Mouse (Mus musculus) liver, embryonic 14.5 days (tissue): ENCODE results near the gene Clec4n. TPM values are rescaled to one million over a fixed set of nuclear protein-coding genes. Genes with fewer than 3 reads are reported as not detected.
A peak's percentile ranks its signal among the peaks of the same experiment; 100 is the strongest.

Experiments used
- ATAC-seq: fragments of 200-750 bp; cut with Nextera tagmentation; 2 replicates; pipeline ENCODE4 v1.8.0; 2017; ENCODE audit warnings: moderate number of reproducible peaks, mild to moderate bottlenecking, moderate library complexity; ENCODE audit not compliant: insufficient read depth
- DNase-seq, 3 experiments: peaks; one replicate each; pipeline ENCODE4 v3.0.0-alpha.2; 2012 to 2013; ENCODE audit warnings: low read depth in 3 of 3, low spot score in 3 of 3
- H3K27ac ChIP-seq: fragments of 300-500 bp; sonication (generic); 2 replicates; pipeline ENCODE4 v1.5.1; 2014; ENCODE audit warnings: moderate library complexity, mild to moderate bottlenecking, control low read depth, inconsistent platforms
- H3K27me3 ChIP-seq: fragments of 300-500 bp; sonication (generic); 2 replicates; pipeline ENCODE4 v1.6.1; 2014; ENCODE audit warnings: mild to moderate bottlenecking, low read length, moderate library complexity; ENCODE audit not compliant: control insufficient read depth, insufficient read depth
- H3K36me3 ChIP-seq: fragments of 300-500 bp; sonication (generic); replicated peaks from 2 replicates; pipeline ENCODE4 v1.6.1; 2014; ENCODE audit warnings: low read depth; ENCODE audit not compliant: control insufficient read depth, insufficient read depth
- H3K4me1 ChIP-seq, 2 experiments: fragments of 200-500 bp in 1 of 2; fragments of 300-500 bp in 1 of 2; sonication (generic) in 1 of 2; replicated peaks; 2 replicates each; pipeline ENCODE4 v1.6.1; 2012 to 2014; ENCODE audit warnings: antibody characterized with exemption in 1 of 2, inconsistent platforms in 1 of 2, low read length in 1 of 2; ENCODE audit not compliant: control insufficient read depth in 2 of 2, insufficient read depth in 2 of 2
- H3K4me2 ChIP-seq: fragments of 300-500 bp; sonication (generic); 2 replicates; pipeline ENCODE4 v1.6.1; 2014; ENCODE audit warnings: low read depth, mild to moderate bottlenecking, control low read depth, moderate library complexity
- H3K4me3 ChIP-seq, 2 experiments: fragments of 200-500 bp in 1 of 2; fragments of 300-500 bp in 1 of 2; sonication (generic) in 1 of 2; 2 replicates each; pipeline ENCODE4 v1.5.1; 2012 to 2014; ENCODE audit warnings: low read depth in 2 of 2, low read length in 2 of 2, mild to moderate bottlenecking in 2 of 2, control low read depth in 1 of 2, inconsistent platforms in 1 of 2, moderate library complexity in 1 of 2; ENCODE audit not compliant: insufficient read depth in 1 of 2
- H3K9ac ChIP-seq: fragments of 300-500 bp; sonication (generic); replicated peaks from 2 replicates; pipeline ENCODE4 v1.6.1; 2014; ENCODE audit warnings: mild to moderate bottlenecking, control low read depth, moderate library complexity
- H3K9me3 ChIP-seq: fragments of 300-500 bp; sonication (generic); 2 replicates; pipeline ENCODE4 v1.6.1; 2016; ENCODE audit warnings: low read length, mixed read lengths; ENCODE audit not compliant: control insufficient read depth
- CTCF ChIP-seq: IDR thresholded peaks from 2 replicates; pipeline ENCODE4 v1.5.1; 2016; ENCODE audit warnings: antibody characterized with exemption, low read depth, control low read depth
- EP300 ChIP-seq: IDR thresholded peaks from 2 replicates; pipeline ENCODE4 v1.6.1; 2016; ENCODE audit warnings: antibody characterized with exemption, low read depth
- WGBS: fragments of 180-500 bp; shearing (Covaris S2); extraction: QIAGEN DNeasy Blood & Tissue Kit; methylation state at CpG from one replicate; pipeline ENCODE4 v1.1.7; 2014; ENCODE audit not compliant: insufficient replicate concordance; 5-methylcytosine and 5-hydroxymethylcytosine counted together
- polyA plus RNA-seq, 2 experiments: library from polyadenylated mRNA; depleted of rRNA in 1 of 2; stranded (reverse) in 1 of 2; unstranded in 1 of 2; fragments of >200 nt; fragmentation: Nextera tagmentation in 1 of 2; extraction: Ambion mirVana in 1 of 2; gene quantifications; 2 replicates each; pipeline versions ENCODE4 v1.2.1 to v1.2.3; 2012 to 2014

The Clec4n gene
- polyA plus RNA-seq, 2 experiments = 6.0 to 14.2 TPM

DNA sequence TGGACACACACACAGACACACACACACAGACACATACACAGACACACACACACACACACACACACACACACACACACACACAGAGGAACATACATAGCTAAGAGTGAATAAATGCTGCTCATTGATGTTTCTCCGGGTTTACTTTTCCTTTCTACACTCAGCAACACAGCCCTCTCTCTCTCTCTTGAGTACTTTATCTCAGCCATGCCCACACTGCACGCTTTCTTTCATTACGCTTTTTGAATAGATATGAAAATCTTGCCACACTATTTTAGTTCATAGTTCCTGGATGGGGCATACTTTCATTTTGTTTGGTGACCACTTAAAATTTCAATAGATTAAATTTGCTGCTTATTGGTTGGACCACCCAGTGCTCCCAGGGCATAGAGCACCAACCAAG, 34.6 kb downstream of the Clec4n start:
- Histone ChIP-seq H3K27ac (no peak overlapping the region), H3K4me2 (no peak overlapping the region), H3K27me3 (no peaks in the 10 kb centered on the region), H3K36me3 (no peaks in the 10 kb centered on the region), H3K9me3 (no peaks in the 10 kb centered on the region), H3K9ac (no peak overlapping the region), H3K4me1 (peaks cover 3 to 16% of the 10 kb centered on the region in 2 experiments; a peak in 3 of 4 replicates), H3K4me3 (no peak overlapping the region)
- no peak for ATAC-seq
- DNase-seq = no peak
- TF ChIP-seq EP300 (no peak), CTCF (no peak)
- 36% methylated on average over 3 of the region's 3 CpGs for WGBS

GRCm38 (mm10) chr6:123265809-123266208, 36.2 kb downstream of the Clec4n start:
- Histone ChIP-seq H3K36me3 (no peaks in the 10 kb centered on the region), H3K9ac (no peak overlapping the region), H3K4me1 (peaks cover 3 to 16% of the 10 kb centered on the region in 2 experiments; a peak in 3 of 4 replicates), H3K4me2 (no peak overlapping the region), H3K27me3 (no peaks in the 10 kb centered on the region), H3K27ac (peak overlapping the region; percentile 52), H3K4me3 (no peak overlapping the region), H3K9me3 (no peaks in the 10 kb centered on the region)
- DNase-seq (peak in 1 of 3 experiments; percentile 56), ATAC-seq (peak; percentile 72)
- TF ChIP-seq EP300 (no peak), CTCF (no peak)
- WGBS = 66% methylated on average over 4 of the region's 4 CpGs

GRCm38 (mm10) chr6:123266945-123267344, 37.3 kb downstream of the Clec4n start:
- no peaks in the 10 kb centered on the region for H3K27me3 ChIP-seq
- no peak overlapping the region for H3K4me2 ChIP-seq
- no peak overlapping the region for H3K9ac ChIP-seq
- WGBS = 12% methylated on average over 5 of the region's 5 CpGs
- H3K27ac ChIP-seq = no peak overlapping the region
- H3K9me3 ChIP-seq = no peaks in the 10 kb centered on the region
- no peak for TF ChIP-seq CTCF
- no peak for TF ChIP-seq EP300
- no peak for DNase-seq
- peaks cover 3 to 16% of the 10 kb centered on the region in 2 experiments; a peak in 3 of 4 replicates for H3K4me1 ChIP-seq
- H3K4me3 ChIP-seq = no peak overlapping the region
- no peaks in the 10 kb centered on the region for H3K36me3 ChIP-seq
- ATAC-seq = peak; percentile 22; the same call in 1 of the 2 replicates

GRCm38 (mm10) chr6:123279443-123279842, 49.8 kb downstream of the Clec4n start:
- ATAC-seq (no peak), DNase-seq (no peak)
- H3K9ac ChIP-seq = no peak overlapping the region
- TF ChIP-seq CTCF (no peak), EP300 (no peak)
- H3K36me3 ChIP-seq = no peaks in the 10 kb centered on the region
- H3K4me2 ChIP-seq = no peak overlapping the region
- no peaks in the 10 kb centered on the region for H3K9me3 ChIP-seq
- no peak overlapping the region for H3K4me3 ChIP-seq
- WGBS = 81% methylated on average over 2 of the region's 2 CpGs
- no peak overlapping the region for H3K27ac ChIP-seq
- H3K27me3 ChIP-seq = no peaks in the 10 kb centered on the region
- H3K4me1 ChIP-seq = no peaks in the 10 kb centered on the region

DNA sequence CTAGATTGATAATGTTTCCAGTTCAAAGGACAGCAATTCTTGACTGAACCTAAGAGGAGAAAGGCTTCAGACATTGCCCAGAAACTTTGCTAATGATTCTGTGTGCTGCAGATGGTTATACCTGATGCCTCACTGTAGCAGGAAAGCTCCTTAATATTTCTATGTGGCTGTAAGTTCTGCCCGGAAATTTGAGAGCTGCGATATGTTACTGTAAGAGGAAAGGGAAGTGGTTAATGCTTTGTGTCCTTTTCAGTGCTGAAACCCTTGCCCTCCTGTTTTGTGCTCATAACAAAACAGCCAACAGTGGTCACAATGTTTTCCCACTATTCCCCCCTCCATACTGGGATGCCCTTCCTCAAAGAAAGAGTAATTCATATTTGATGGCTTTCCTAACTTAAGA, 56.7 kb downstream of the Clec4n start:
- WGBS = 18% methylated on average over 2 of the region's 2 CpGs
- H3K4me3 ChIP-seq = no peak overlapping the region

More for the DNA sequence above, 56.7 kb downstream of the Clec4n start:
- Histone ChIP-seq H3K9ac (no peak overlapping the region), H3K4me2 (no peak overlapping the region), H3K4me1 (peaks cover 9 to 15% of the 10 kb centered on the region in 2 experiments), H3K27me3 (no peaks in the 10 kb centered on the region), H3K27ac (no peak overlapping the region), H3K36me3 (no peaks in the 10 kb centered on the region), H3K9me3 (no peaks in the 10 kb centered on the region)
- TF ChIP-seq CTCF (no peak), EP300 (no peak)
- no peak for ATAC-seq
- DNase-seq = no peak
